Mouse (Mus musculus) cortical plate, adult 2 months (tissue): Measurements from ENCODE around the gene Ggact. TPM values are rescaled to one million over a fixed set of nuclear protein-coding genes. Genes with fewer than 3 reads are reported as not detected.

ENCODE experiments used
- H3K27ac ChIP-seq: fragments of 200-500 bp; 2 replicates; pipeline ENCODE4 v1.5.1; 2012; ENCODE audit warnings: low read length, control low read depth, inconsistent platforms; ENCODE audit not compliant: insufficient read depth
- H3K4me1 ChIP-seq: fragments of 200-500 bp; 2 replicates; pipeline ENCODE4 v1.6.1; 2011; ENCODE audit warnings: low read length; ENCODE audit not compliant: control insufficient read depth, insufficient read depth
- H3K4me3 ChIP-seq: fragments of 200-500 bp; 2 replicates; pipeline ENCODE4 v1.5.1; 2011; ENCODE audit warnings: mild to moderate bottlenecking, low read length, control low read depth; ENCODE audit not compliant: insufficient read depth
- CTCF ChIP-seq: fragments of 200-500 bp; IDR thresholded peaks from 2 replicates; pipeline ENCODE4 v1.5.1; 2011; ENCODE audit warnings: mild to moderate bottlenecking, control low read depth, low read length; ENCODE audit not compliant: insufficient read depth; ENCODE audit errors: extremely low read depth
- POLR2A ChIP-seq: fragments of 200-500 bp; IDR thresholded peaks from 2 replicates; pipeline ENCODE4 v1.6.1; 2011; ENCODE audit warnings: mild to moderate bottlenecking, low read length, control low read depth; ENCODE audit not compliant: insufficient read depth; ENCODE audit errors: extremely low read depth
- polyA plus RNA-seq: library from polyadenylated mRNA; depleted of rRNA; stranded (reverse); fragments of >200 nt; gene quantifications from 2 replicates; pipeline ENCODE4 v1.2.3, GENCODE M21; 2012

The Ggact gene
- polyA plus RNA-seq, 1 experiment = 53.2 TPM

- Histone ChIP-seq H3K4me1 (no peaks in the 10 kb centered on the region), H3K4me3 (no peak overlapping the region), H3K27ac (0 out of 2 replicates have a peak overlapping the region, but pooled peaks have one; percentile 54)
- TF ChIP-seq CTCF (no peak), POLR2A (no peak)
These were observed 37.9 kb downstream of the Ggact start for GRCm38 (mm10) chr14:122875636-122876035.

DNA sequence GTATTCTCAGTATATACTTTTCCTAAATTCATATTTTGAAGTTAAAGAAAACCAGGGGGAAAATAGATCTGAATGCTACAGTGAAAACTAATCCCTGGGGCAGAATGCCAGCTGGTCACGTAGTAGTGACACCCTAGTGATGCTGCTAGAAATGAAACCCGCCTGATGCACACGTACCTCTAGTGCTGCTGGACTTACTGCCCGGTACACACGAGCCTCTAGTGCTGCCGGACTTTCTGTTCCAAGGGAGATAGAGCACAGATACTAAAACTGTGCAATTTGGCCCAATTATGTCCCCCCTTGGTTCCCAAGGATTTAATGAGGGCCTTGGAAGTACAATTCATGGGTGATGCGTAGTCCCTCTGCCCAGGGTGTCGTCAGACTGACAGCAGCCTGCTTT is 38.5 kb downstream of the Ggact start:
- no peak overlapping the region for H3K4me3 ChIP-seq
- peak overlapping the region; percentile 78; the same call in 1 of the 2 replicates for H3K27ac ChIP-seq
- no peaks in the 10 kb centered on the region for H3K4me1 ChIP-seq
- no peak for TF ChIP-seq POLR2A
- TF ChIP-seq CTCF = no peak

GRCm38 (mm10) chr14:122872612-122873011 is 40.9 kb downstream of the Ggact start:
- Histone ChIP-seq H3K4me1 (peaks cover 2% of the 10 kb centered on the region; the same call in 1 of the 2 replicates), H3K4me3 (no peak overlapping the region), H3K27ac (no peak overlapping the region)
- no peak for TF ChIP-seq POLR2A
- no peak for TF ChIP-seq CTCF

DNA sequence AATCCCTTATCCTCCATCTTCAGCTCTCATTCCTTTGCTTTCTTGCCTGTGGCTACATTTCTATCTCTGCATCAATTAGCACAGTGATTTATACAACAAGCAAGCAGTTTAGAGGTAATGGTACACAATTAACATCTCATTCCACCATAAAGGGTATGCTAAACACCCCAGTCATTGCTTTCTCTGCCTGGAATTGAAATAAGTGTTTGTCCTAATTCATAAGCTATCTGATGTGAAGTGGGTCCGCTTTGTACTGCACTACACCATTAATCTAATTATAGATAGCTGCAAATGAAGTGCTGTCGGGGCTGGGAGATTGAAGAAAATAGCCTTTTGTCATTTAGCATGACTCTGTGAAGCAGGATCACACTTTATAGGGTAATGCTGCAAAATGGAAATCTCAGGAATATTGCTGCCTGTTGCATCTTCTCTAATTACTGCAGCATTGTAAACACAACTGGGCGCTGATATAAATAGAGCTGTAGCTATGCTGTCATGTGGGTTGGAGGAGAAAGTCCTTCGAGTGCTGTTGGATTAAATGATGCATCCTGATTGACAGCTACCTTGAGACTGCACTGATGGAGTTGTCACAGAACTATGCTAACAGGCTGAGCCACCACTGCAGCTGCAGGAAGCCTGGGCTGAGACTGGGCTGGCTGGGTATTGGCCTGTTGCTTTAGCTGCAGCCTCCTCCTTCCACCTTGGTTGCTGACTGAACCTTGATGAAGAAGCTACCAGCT is 41.5 kb downstream of the Ggact start:
- H3K4me3 ChIP-seq = no peak overlapping the region
- TF ChIP-seq POLR2A = no peak
- TF ChIP-seq CTCF = no peak
- H3K4me1 ChIP-seq = peaks cover 2% of the 10 kb centered on the region; the same call in 1 of the 2 replicates
- no peak overlapping the region for H3K27ac ChIP-seq

DNA sequence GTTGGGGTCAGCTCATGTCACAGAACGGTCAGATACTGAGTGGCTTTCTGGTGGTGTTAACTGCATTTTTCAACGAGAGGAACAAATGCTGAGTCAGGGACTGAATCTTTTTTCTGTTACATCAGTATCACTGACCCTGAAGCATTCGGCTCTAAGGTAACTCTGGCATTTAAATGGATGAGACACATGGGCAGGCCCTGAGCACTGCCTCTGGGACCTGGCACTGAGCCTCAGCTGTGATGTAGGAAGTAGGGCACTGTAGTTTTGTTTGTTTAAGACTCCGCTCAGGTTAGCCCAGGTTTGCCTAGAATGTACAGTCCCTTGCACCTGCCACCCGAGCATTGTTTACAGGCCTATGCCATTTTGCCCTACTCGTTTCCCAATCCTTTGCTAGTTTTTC is 43.7 kb downstream of the Ggact start:
- Histone ChIP-seq H3K4me3 (no peak overlapping the region), H3K27ac (no peak overlapping the region), H3K4me1 (peaks cover 2% of the 10 kb centered on the region; the same call in 1 of the 2 replicates)
- TF ChIP-seq CTCF (no peak), POLR2A (no peak)

DNA sequence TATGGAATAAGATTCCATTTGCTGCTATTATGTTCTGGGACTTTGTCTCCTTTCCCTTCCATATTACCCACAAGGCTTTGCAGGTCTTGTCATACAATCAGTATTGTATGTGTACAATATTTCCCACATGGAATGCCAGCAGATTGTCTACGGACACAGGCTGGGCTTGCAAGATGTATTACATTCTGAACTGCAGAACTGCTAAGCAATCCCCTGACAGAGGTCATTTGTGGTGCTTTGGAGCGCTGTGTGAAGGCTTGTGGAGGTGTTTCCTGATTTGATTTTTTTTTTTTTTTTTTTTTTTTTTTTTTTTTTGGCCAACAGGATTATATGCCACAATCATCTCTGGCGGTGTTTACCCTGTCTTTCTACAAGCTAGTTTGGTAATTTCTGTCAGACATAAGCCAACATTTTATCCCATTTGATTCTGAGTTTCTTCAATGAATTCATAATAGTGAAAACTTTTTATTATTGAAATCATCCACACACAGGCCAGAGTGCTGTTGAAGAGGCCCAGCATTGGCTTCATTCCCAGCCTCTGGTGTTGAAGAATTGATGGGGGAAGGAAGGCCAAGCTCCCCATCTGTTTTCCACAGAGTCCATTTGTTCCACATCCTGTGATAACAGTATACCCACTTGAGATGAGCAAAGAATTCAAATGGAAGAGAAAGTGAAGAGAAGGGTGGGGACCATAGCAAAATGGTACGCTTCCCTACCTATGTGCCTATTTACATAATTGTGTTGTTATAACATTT is 45.8 kb downstream of the Ggact start:
- TF ChIP-seq CTCF (no peak), POLR2A (no peak)
- Histone ChIP-seq H3K4me1 (peaks cover 2% of the 10 kb centered on the region; the same call in 1 of the 2 replicates), H3K27ac (no peak overlapping the region), H3K4me3 (no peak overlapping the region)

GRCm38 (mm10) chr14:122865462-122866129 is 48.0 kb downstream of the Ggact start:
- TF ChIP-seq CTCF (no peak), POLR2A (no peak)
- Histone ChIP-seq H3K27ac (no peak overlapping the region), H3K4me3 (no peak overlapping the region), H3K4me1 (peaks cover 3% of the 10 kb centered on the region)

DNA sequence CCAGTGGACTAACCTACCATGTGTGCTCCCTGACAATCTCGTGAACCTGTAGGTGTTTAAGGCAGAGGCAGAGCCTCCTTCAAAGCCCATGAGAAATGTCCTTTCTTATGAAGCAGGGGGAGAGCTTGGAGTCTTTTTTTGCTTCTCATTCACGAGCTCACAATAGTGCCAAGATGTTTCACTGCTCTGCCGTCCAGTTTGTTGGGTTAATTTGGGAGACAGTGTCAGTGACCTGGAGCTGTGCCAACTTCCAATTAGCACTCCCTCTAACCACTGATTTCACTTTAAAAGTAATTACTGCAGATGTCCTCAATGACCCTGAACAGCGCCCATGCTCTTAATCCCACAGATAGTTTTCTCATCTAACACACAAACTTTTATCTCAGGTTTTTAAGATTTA is 50.9 kb downstream of the Ggact start:
- no peak for TF ChIP-seq POLR2A
- Histone ChIP-seq H3K4me1 (peaks cover 1% of the 10 kb centered on the region; the same call in 1 of the 2 replicates), H3K4me3 (no peak overlapping the region), H3K27ac (no peak overlapping the region)

- TF ChIP-seq POLR2A = no peak
- TF ChIP-seq CTCF = no peak
- Histone ChIP-seq H3K4me1 (peaks cover 1% of the 10 kb centered on the region; the same call in 1 of the 2 replicates), H3K27ac (no peak overlapping the region), H3K4me3 (no peak overlapping the region)
These were observed 53.8 kb downstream of the Ggact start for GRCm38 (mm10) chr14:122859792-122860191.

DNA sequence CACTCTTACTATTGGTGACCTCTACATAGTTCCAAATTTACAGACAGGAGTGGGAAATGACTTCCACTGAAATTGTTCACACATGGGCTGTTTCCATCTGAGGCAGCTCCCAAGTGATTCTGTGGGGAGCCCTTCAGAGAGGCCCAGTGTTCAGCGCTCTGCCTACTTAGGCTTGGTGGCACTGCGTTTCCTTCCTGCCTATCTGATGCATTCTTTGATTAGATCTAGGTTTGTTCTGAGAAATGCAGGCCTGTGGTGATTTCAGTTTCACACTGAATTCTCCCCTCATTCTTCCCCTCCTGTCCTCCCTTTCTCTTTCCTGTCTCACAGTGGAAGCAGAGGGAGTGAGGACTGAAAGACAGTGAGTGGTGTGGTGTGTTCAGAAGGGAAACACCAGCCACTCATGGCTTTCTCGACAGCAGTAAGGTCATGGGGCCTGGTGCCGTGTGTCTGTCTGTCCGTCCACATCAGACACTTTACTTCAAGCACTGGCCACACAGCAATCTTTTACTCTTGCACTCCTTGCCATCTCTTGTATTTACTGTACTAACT is 61.0 kb downstream of the Ggact start:
- Histone ChIP-seq H3K4me1 (no peaks in the 10 kb centered on the region), H3K4me3 (no peak overlapping the region), H3K27ac (no peak overlapping the region)
- no peak for TF ChIP-seq CTCF
- TF ChIP-seq POLR2A = no peak
